Mouse (Mus musculus) hindbrain, embryonic 13.5 days (tissue): ENCODE measurements at regions not wholly inside any gene's neighbourhood (a gene's known extent, or its start where the extent isn't known, plus 50 kb on each side); places are given as distances from the start of the nearest gene placed in this dataset.

ENCODE experiments used
- ATAC-seq: fragments of 200-750 bp; cut with Nextera tagmentation; 2 replicates; pipeline ENCODE4 v1.8.0; 2017; ENCODE audit warnings: moderate TSS enrichment; ENCODE audit not compliant: low FRiP score
- H3K27ac ChIP-seq: fragments of 300-500 bp; sonication (generic); 2 replicates; pipeline ENCODE4 v1.5.1; 2015; ENCODE audit warnings: inconsistent platforms, mild to moderate bottlenecking, moderate library complexity
- H3K27me3 ChIP-seq: fragments of 300-500 bp; sonication (generic); 2 replicates; pipeline ENCODE4 v1.6.1; 2015; ENCODE audit warnings: mild to moderate bottlenecking, inconsistent platforms
- H3K36me3 ChIP-seq: fragments of 300-500 bp; sonication (generic); 2 replicates; pipeline ENCODE4 v1.6.1; 2015; ENCODE audit warnings: mild to moderate bottlenecking, inconsistent platforms
- H3K4me1 ChIP-seq: fragments of 300-500 bp; sonication (generic); replicated peaks from 2 replicates; pipeline ENCODE4 v1.6.1; 2015; ENCODE audit warnings: inconsistent platforms
- H3K4me2 ChIP-seq: fragments of 300-500 bp; sonication (generic); 2 replicates; pipeline ENCODE4 v1.6.1; 2015; ENCODE audit warnings: inconsistent platforms, mild to moderate bottlenecking, moderate library complexity
- H3K4me3 ChIP-seq: fragments of 300-500 bp; sonication (generic); 2 replicates; pipeline ENCODE4 v1.5.1; 2015; ENCODE audit warnings: mild to moderate bottlenecking, inconsistent platforms
- H3K9ac ChIP-seq: fragments of 300-500 bp; sonication (generic); 2 replicates; pipeline ENCODE4 v1.6.1; 2015; ENCODE audit warnings: mild to moderate bottlenecking, inconsistent platforms
- H3K9me3 ChIP-seq: fragments of 300-500 bp; sonication (generic); 2 replicates; pipeline ENCODE4 v1.6.1; 2016; ENCODE audit warnings: inconsistent platforms
- WGBS: fragments of 180-500 bp; shearing (Covaris S2); methylation state at CpG from one replicate; pipeline ENCODE4 v1.1.7; 2015; 5-methylcytosine and 5-hydroxymethylcytosine counted together

DNA sequence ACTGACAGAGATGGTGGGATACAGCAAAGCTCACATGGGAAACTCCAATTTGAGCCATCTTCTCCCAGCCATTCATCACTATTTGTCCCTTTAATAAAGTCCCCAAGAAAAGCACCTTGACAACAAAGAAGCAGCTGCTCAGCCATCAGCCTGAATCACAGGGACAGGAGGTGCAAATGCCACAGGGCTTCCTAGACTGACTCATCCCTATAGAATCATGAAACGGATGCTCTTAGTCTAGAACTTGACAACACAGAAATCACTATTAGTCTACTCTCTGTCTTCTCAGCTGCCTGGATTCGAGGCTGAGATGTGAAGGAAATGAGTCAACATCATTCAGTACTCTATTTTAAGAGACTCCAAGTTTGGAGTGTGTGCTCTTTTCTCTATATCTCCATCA is 365.4 kb upstream of the Gm10306 start:
- WGBS = 73% methylated on average over 2 of the region's 2 CpGs
- Histone ChIP-seq H3K27me3 (no peaks in the 10 kb centered on the region), H3K4me2 (no peak overlapping the region), H3K4me1 (0 out of 2 replicates have a peak, but pooled peaks cover 6% of the 10 kb centered on the region), H3K9ac (no peak overlapping the region), H3K9me3 (no peaks in the 10 kb centered on the region), H3K27ac (no peak overlapping the region), H3K36me3 (no peaks in the 10 kb centered on the region), H3K4me3 (no peak overlapping the region)
- ATAC-seq = no peak

- Histone ChIP-seq H3K4me2 (no peak overlapping the region), H3K9me3 (no peaks in the 10 kb centered on the region), H3K36me3 (no peaks in the 10 kb centered on the region), H3K27me3 (no peaks in the 10 kb centered on the region), H3K4me1 (no peaks in the 10 kb centered on the region), H3K4me3 (no peak overlapping the region), H3K9ac (no peak overlapping the region), H3K27ac (no peak overlapping the region)
- no peak for ATAC-seq
- WGBS = 93% methylated on average over 1 of the region's 1 CpGs
Observed at GRCm38 (mm10) chr4:94216265-94216664, 340.1 kb upstream of the Gm10306 start.

- H3K4me3 ChIP-seq = no peak overlapping the region
- WGBS = 93% methylated on average over 2 of the region's 2 CpGs
Observed at GRCm38 (mm10) chr4:94235650-94236206, 320.6 kb upstream of the Gm10306 start.

GRCm38 (mm10) chr4:94256026-94256425 is 300.3 kb upstream of the Gm10306 start:
- no peak overlapping the region for H3K9ac ChIP-seq
- ATAC-seq = no peak
- H3K27me3 ChIP-seq = no peaks in the 10 kb centered on the region
- H3K36me3 ChIP-seq = no peaks in the 10 kb centered on the region
- H3K27ac ChIP-seq = no peak overlapping the region
- no peak overlapping the region for H3K4me3 ChIP-seq
- H3K4me1 ChIP-seq = no peaks in the 10 kb centered on the region
- H3K9me3 ChIP-seq = no peaks in the 10 kb centered on the region
- H3K4me2 ChIP-seq = no peak overlapping the region
- 92% methylated on average over 1 of the region's 1 CpGs for WGBS

More at GRCm38 (mm10) chr4:94235650-94236206, 320.6 kb upstream of the Gm10306 start:
- H3K9ac ChIP-seq = no peak overlapping the region
- no peak for ATAC-seq
- H3K9me3 ChIP-seq = no peaks in the 10 kb centered on the region
- no peak overlapping the region for H3K4me2 ChIP-seq
- no peaks in the 10 kb centered on the region for H3K36me3 ChIP-seq
- H3K4me1 ChIP-seq = no peaks in the 10 kb centered on the region
- H3K27ac ChIP-seq = no peak overlapping the region
- no peaks in the 10 kb centered on the region for H3K27me3 ChIP-seq

- Histone ChIP-seq H3K4me3 (no peak overlapping the region), H3K36me3 (no peaks in the 10 kb centered on the region), H3K4me1 (no peaks in the 10 kb centered on the region), H3K9me3 (no peaks in the 10 kb centered on the region), H3K4me2 (no peak overlapping the region), H3K27ac (no peak overlapping the region), H3K9ac (no peak overlapping the region), H3K27me3 (no peaks in the 10 kb centered on the region)
- ATAC-seq = no peak
Observed at GRCm38 (mm10) chr4:94261136-94261535, 295.2 kb upstream of the Gm10306 start.

DNA sequence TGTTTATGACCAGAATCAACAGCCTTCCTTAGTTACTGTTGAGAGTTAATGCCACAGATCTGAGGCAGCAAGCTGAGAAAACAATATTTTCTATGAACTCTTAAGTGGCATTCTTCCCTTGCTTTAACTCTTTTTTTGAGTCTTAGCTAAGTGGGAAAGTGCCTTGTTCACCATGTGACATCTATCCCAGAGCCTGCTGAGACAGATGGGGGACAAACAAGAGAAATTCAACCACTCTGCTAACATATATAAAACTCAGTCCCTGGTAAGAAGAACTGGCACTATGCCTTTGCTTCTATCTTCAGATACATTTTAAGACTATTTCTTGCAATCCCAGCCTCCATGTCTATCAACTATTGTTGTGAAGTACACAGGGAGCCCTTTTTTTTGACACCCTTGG is 274.6 kb upstream of the Gm10306 start:
- H3K36me3 ChIP-seq = no peaks in the 10 kb centered on the region
- H3K27ac ChIP-seq = no peak overlapping the region
- no peak overlapping the region for H3K9ac ChIP-seq
- H3K4me3 ChIP-seq = no peak overlapping the region
- no peaks in the 10 kb centered on the region for H3K27me3 ChIP-seq
- no peaks in the 10 kb centered on the region for H3K9me3 ChIP-seq
- no peak for ATAC-seq
- H3K4me1 ChIP-seq = no peaks in the 10 kb centered on the region
- no peak overlapping the region for H3K4me2 ChIP-seq

DNA sequence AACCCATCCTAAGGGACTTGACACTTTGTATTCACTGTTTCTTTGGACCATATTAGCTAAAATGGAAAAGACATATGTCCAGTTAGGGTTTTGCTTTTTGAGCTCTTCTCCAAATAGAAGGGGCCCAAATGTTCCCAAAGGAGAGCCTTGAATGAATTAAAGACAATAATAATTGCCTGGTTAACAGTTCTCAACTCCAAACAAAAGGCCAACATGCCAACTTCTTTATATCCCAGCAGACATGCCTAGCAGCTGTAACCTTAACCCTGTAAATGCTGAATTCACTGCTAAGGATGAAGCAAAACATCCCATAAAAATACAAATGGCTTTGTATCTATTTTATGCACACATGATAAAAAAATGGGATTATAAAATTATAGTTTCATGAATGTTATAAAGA is 264.2 kb upstream of the Gm10306 start:
- Histone ChIP-seq H3K9me3 (no peaks in the 10 kb centered on the region), H3K4me1 (no peaks in the 10 kb centered on the region), H3K4me2 (no peak overlapping the region), H3K9ac (no peak overlapping the region), H3K4me3 (no peak overlapping the region), H3K27ac (no peak overlapping the region), H3K36me3 (no peaks in the 10 kb centered on the region), H3K27me3 (no peaks in the 10 kb centered on the region)
- ATAC-seq = no peak

DNA sequence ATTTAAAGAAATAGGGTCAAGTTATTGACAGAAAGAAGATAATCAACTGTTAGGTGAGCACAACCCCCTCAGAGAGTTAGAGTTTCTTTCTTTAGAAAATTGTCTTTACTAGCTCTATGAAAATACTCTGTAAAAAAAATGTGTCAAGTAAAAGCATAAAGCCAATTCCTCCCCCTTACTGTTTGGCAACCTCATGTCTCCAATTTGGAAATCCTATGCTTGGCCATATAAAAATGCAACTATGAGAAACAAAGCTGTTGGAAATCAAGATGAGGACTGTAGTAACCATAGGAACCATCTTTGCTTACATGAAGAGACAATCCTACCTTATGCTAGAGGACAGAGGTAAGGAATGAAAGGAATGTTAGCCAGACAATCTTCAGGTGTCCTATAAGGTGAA is 239.0 kb upstream of the Gm10306 start:
- Histone ChIP-seq H3K4me1 (no peaks in the 10 kb centered on the region), H3K4me2 (no peak overlapping the region), H3K27ac (no peak overlapping the region), H3K9ac (no peak overlapping the region), H3K36me3 (no peaks in the 10 kb centered on the region), H3K27me3 (no peaks in the 10 kb centered on the region), H3K9me3 (no peaks in the 10 kb centered on the region), H3K4me3 (no peak overlapping the region)
- ATAC-seq = no peak

- no peaks in the 10 kb centered on the region for H3K4me1 ChIP-seq
- no peak overlapping the region for H3K27ac ChIP-seq
- H3K36me3 ChIP-seq = no peaks in the 10 kb centered on the region
- ATAC-seq = no peak
- H3K4me3 ChIP-seq = no peak overlapping the region
- 83% methylated on average over 2 of the region's 2 CpGs for WGBS
- no peaks in the 10 kb centered on the region for H3K27me3 ChIP-seq
- H3K9me3 ChIP-seq = no peaks in the 10 kb centered on the region
- H3K4me2 ChIP-seq = no peak overlapping the region
- no peak overlapping the region for H3K9ac ChIP-seq
Observed at GRCm38 (mm10) chr4:94326759-94327158, 229.6 kb upstream of the Gm10306 start.

DNA sequence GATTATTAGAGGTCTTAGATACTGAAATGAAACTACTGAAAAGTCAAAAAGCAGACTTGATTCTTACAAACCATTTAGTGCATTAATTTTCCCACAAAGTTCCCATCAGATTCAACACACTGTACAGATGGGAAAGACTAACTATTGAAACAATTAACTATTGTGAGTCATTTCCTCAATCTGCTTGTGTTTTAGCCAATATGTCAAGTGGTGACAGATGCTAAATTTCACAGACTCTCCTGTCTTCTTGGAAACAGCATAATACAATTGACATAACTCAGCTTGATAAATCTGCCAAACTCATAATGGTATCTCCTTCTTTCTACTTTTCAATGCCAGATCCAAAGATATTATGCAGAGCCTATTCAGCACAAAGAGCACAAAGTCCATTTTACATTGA is 213.0 kb upstream of the Gm10306 start:
- no peak for ATAC-seq
- Histone ChIP-seq H3K36me3 (no peaks in the 10 kb centered on the region), H3K9me3 (0 out of 2 replicates have a peak, but pooled peaks cover under 1% of the 10 kb centered on the region)

GRCm38 (mm10) chr4:94349273-94349672 is 207.1 kb upstream of the Gm10306 start:
- no peak overlapping the region for H3K4me2 ChIP-seq

More for the DNA sequence above, 213.0 kb upstream of the Gm10306 start:
- H3K9ac ChIP-seq = no peak overlapping the region
- H3K4me3 ChIP-seq = no peak overlapping the region
- H3K4me1 ChIP-seq = no peaks in the 10 kb centered on the region
- H3K27ac ChIP-seq = no peak overlapping the region
- no peaks in the 10 kb centered on the region for H3K27me3 ChIP-seq
- no peak overlapping the region for H3K4me2 ChIP-seq

DNA sequence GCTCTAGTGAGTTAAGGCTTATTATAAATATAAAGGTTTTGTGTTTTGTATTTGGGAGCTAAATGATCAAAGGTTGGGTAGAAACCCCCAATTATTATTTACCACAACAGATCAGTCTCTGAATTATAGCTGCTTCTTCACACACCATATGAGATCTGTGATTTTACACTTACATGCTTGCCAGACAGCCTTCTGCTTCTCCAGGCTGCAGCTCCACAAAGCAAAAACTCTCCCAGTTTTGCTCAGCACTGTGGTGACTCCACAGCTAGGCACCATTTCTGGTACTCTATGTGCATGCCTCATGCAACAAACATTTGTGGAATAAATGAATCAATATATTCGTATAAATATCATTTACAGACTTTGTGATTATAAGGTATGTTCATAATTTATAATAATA is 199.4 kb upstream of the Gm10306 start:
- H3K27ac ChIP-seq = no peak overlapping the region
- no peak overlapping the region for H3K4me3 ChIP-seq
- no peaks in the 10 kb centered on the region for H3K36me3 ChIP-seq
- ATAC-seq = no peak
- H3K9me3 ChIP-seq = no peaks in the 10 kb centered on the region
- WGBS = 81% methylated on average over 1 of the region's 1 CpGs
- H3K9ac ChIP-seq = no peak overlapping the region
- no peak overlapping the region for H3K4me2 ChIP-seq
- no peaks in the 10 kb centered on the region for H3K27me3 ChIP-seq
- H3K4me1 ChIP-seq = peaks cover 12% of the 10 kb centered on the region

More at GRCm38 (mm10) chr4:94349273-94349672, 207.1 kb upstream of the Gm10306 start:
- 61% methylated on average over 1 of the region's 1 CpGs for WGBS
- Histone ChIP-seq H3K27ac (no peak overlapping the region), H3K36me3 (no peaks in the 10 kb centered on the region), H3K27me3 (no peaks in the 10 kb centered on the region), H3K9ac (no peak overlapping the region), H3K4me3 (no peak overlapping the region), H3K9me3 (no peaks in the 10 kb centered on the region), H3K4me1 (no peaks in the 10 kb centered on the region)
- no peak for ATAC-seq

- peak; percentile 86 for ATAC-seq
- WGBS = 42% methylated on average over 13 of the region's 13 CpGs
- peak overlapping the region; percentile 62 for H3K27ac ChIP-seq
Observed at GRCm38 (mm10) chr4:94360810-94361527, 195.4 kb upstream of the Gm10306 start.

More at GRCm38 (mm10) chr4:94360810-94361527, 195.4 kb upstream of the Gm10306 start:
- Histone ChIP-seq H3K36me3 (no peaks in the 10 kb centered on the region), H3K27me3 (no peaks in the 10 kb centered on the region), H3K4me2 (peak overlapping the region; percentile 34), H3K9me3 (no peaks in the 10 kb centered on the region), H3K4me3 (no peak overlapping the region), H3K9ac (no peak overlapping the region), H3K4me1 (peaks cover 12% of the 10 kb centered on the region)
